Mouse (Mus musculus) hindbrain, embryonic 10.5 days (tissue): Measurements from ENCODE around the gene Ano10. TPM values are rescaled to one million over a fixed set of nuclear protein-coding genes. Genes with fewer than 3 reads are reported as not detected.
"Not testable (repeated sequence)": the region's sequence is repeated elsewhere in the genome, so short reads cannot be mapped to it uniquely, and the experiment has no call there.

Experiments used
- DNase-seq: peaks from one replicate; pipeline ENCODE4 v3.0.0-alpha.2; 2017; ENCODE audit warnings: low spot score
- H3K27ac ChIP-seq: fragments of 300-500 bp; sonication (generic); 2 replicates; pipeline ENCODE4 v1.5.1; 2016; ENCODE audit warnings: mild to moderate bottlenecking, moderate library complexity
- H3K27me3 ChIP-seq: fragments of 300-500 bp; sonication (generic); 2 replicates; pipeline ENCODE4 v1.6.1; 2016; ENCODE audit warnings: mild to moderate bottlenecking; ENCODE audit not compliant: poor library complexity, insufficient read depth, severe bottlenecking
- H3K36me3 ChIP-seq: fragments of 300-500 bp; sonication (generic); 2 replicates; pipeline ENCODE4 v1.6.1; 2016; ENCODE audit warnings: mild to moderate bottlenecking, moderate library complexity
- H3K4me1 ChIP-seq: fragments of 300-500 bp; sonication (generic); replicated peaks from 2 replicates; pipeline ENCODE4 v1.6.1; 2016; ENCODE audit warnings: mild to moderate bottlenecking
- H3K4me3 ChIP-seq: fragments of 300-500 bp; sonication (generic); 2 replicates; pipeline ENCODE4 v1.5.1; 2016; ENCODE audit warnings: mild to moderate bottlenecking, moderate library complexity
- H3K9me3 ChIP-seq: fragments of 300-500 bp; sonication (generic); 2 replicates; pipeline ENCODE4 v1.6.1; 2016; ENCODE audit warnings: mild to moderate bottlenecking, moderate library complexity
- whole genome bisulfite sequencing: fragments of 180-500 bp; shearing (Covaris S2); methylation state at CpG from one replicate; pipeline ENCODE4 v1.1.7; 2016; 5-methylcytosine and 5-hydroxymethylcytosine counted together
- polyA plus RNA-seq: library from polyadenylated mRNA; unstranded; fragments of >200 nt; fragmentation: Nextera tagmentation; extraction: Ambion mirVana; gene quantifications from 2 replicates; pipeline ENCODE4 v1.2.1, GENCODE M21; 2016

The Ano10 gene
- polyA plus RNA-seq, 1 experiment from 2014 or later, result 46.9 TPM

- H3K4me3 ChIP-seq, result no peak overlapping the region
- H3K4me1 ChIP-seq, result peaks cover 27% of the 10 kb centered on the region
- 80% methylated on average over 4 of the region's 4 CpGs for WGBS
- no peaks in the 10 kb centered on the region for H3K27me3 ChIP-seq
- H3K9me3 ChIP-seq, result no peaks in the 10 kb centered on the region
- no peak for DNase-seq
- H3K36me3 ChIP-seq, result no peaks in the 10 kb centered on the region
- H3K27ac ChIP-seq, result peak overlapping the region; percentile 18; the same call in 1 of the 2 replicates
These were observed 111.1 kb downstream of the Ano10 start for GRCm38 (mm10) chr9:122183074-122183473.

GRCm38 (mm10) chr9:122180105-122180504 is 114.1 kb downstream of the Ano10 start:
- WGBS, result 84% methylated on average over 3 of the region's 3 CpGs
- H3K27me3 ChIP-seq, result no peaks in the 10 kb centered on the region
- DNase-seq, result no peak
- H3K4me3 ChIP-seq, result no peak overlapping the region
- no peaks in the 10 kb centered on the region for H3K9me3 ChIP-seq
- H3K4me1 ChIP-seq, result peaks cover 18% of the 10 kb centered on the region
- H3K27ac ChIP-seq, result no peak overlapping the region
- H3K36me3 ChIP-seq, result peaks cover 12% of the 10 kb centered on the region

- DNase-seq, result no peak
- WGBS, result 57% methylated on average over 4 of the region's 4 CpGs
- H3K4me3 ChIP-seq, result no peak overlapping the region
- no peaks in the 10 kb centered on the region for H3K9me3 ChIP-seq
- peaks cover 19% of the 10 kb centered on the region for H3K36me3 ChIP-seq
- H3K27ac ChIP-seq, result no peak overlapping the region
- H3K4me1 ChIP-seq, result peaks cover 18% of the 10 kb centered on the region
- no peaks in the 10 kb centered on the region for H3K27me3 ChIP-seq
These were observed 115.8 kb downstream of the Ano10 start for GRCm38 (mm10) chr9:122178427-122178826.

- 84% methylated on average over 7 of the region's 7 CpGs for WGBS
- no peak overlapping the region for H3K4me3 ChIP-seq
- H3K36me3 ChIP-seq, result peaks cover 24% of the 10 kb centered on the region
- H3K27ac ChIP-seq, result no peak overlapping the region
- no peak for DNase-seq
- H3K4me1 ChIP-seq, result peaks cover 18% of the 10 kb centered on the region
- no peaks in the 10 kb centered on the region for H3K9me3 ChIP-seq
- H3K27me3 ChIP-seq, result no peaks in the 10 kb centered on the region
These were observed 116.7 kb downstream of the Ano10 start for GRCm38 (mm10) chr9:122177256-122178220.

- WGBS, result 90% methylated on average over 6 of the region's 6 CpGs
- H3K36me3 ChIP-seq, result peaks cover 39% of the 10 kb centered on the region
These were observed 119.5 kb downstream of the Ano10 start for GRCm38 (mm10) chr9:122174723-122175122.

GRCm38 (mm10) chr9:122173405-122174233 is 120.6 kb downstream of the Ano10 start:
- Histone ChIP-seq H3K36me3 (peaks cover 43% of the 10 kb centered on the region), H3K4me3 (no peak overlapping the region), H3K27ac (no peak overlapping the region), H3K4me1 (peaks cover 13% of the 10 kb centered on the region), H3K27me3 (no peaks in the 10 kb centered on the region), H3K9me3 (no peaks in the 10 kb centered on the region)
- WGBS, result 86% methylated on average over 9 of the region's 9 CpGs
- DNase-seq, result no peak

More at GRCm38 (mm10) chr9:122174723-122175122, 119.5 kb downstream of the Ano10 start:
- H3K27ac ChIP-seq, result no peak overlapping the region
- no peak overlapping the region for H3K4me3 ChIP-seq
- DNase-seq, result no peak
- no peaks in the 10 kb centered on the region for H3K9me3 ChIP-seq
- no peaks in the 10 kb centered on the region for H3K27me3 ChIP-seq
- H3K4me1 ChIP-seq, result peaks cover 21% of the 10 kb centered on the region

GRCm38 (mm10) chr9:122172612-122173186 is 121.5 kb downstream of the Ano10 start:
- H3K27me3 ChIP-seq, result no peaks in the 10 kb centered on the region
- H3K4me1 ChIP-seq, result peaks cover 4% of the 10 kb centered on the region; the same call in 1 of the 2 replicates
- H3K4me3 ChIP-seq, result no peak overlapping the region
- no peak overlapping the region for H3K27ac ChIP-seq
- no peak for DNase-seq
- peaks cover 49% of the 10 kb centered on the region for H3K36me3 ChIP-seq
- WGBS, result 87% methylated on average over 11 of the region's 11 CpGs
- H3K9me3 ChIP-seq, result no peaks in the 10 kb centered on the region

- no peak overlapping the region for H3K27ac ChIP-seq
- no peaks in the 10 kb centered on the region for H3K9me3 ChIP-seq
- no peaks in the 10 kb centered on the region for H3K27me3 ChIP-seq
- H3K36me3 ChIP-seq, result peaks cover 65% of the 10 kb centered on the region
- 93% methylated on average over 6 of the region's 6 CpGs for WGBS
- DNase-seq, result no peak
- no peak overlapping the region for H3K4me3 ChIP-seq
- peaks cover 4% of the 10 kb centered on the region; the same call in 1 of the 2 replicates for H3K4me1 ChIP-seq
These were observed 124.3 kb downstream of the Ano10 start for GRCm38 (mm10) chr9:122169901-122170300.

GRCm38 (mm10) chr9:122167719-122168118 is 126.5 kb downstream of the Ano10 start:
- not testable (repeated sequence) for H3K4me3 ChIP-seq, H3K27me3 ChIP-seq, H3K27ac ChIP-seq, H3K9me3 ChIP-seq, DNase-seq, H3K4me1 ChIP-seq
- H3K36me3 ChIP-seq, result peaks cover 73% of the 10 kb centered on the region
- 91% methylated on average over 5 of the region's 5 CpGs for WGBS

GRCm38 (mm10) chr9:122164535-122164934 is 129.7 kb downstream of the Ano10 start:
- WGBS, result 95% methylated on average over 4 of the region's 4 CpGs
- peaks cover 74% of the 10 kb centered on the region for H3K36me3 ChIP-seq
- H3K27me3 ChIP-seq, result no peaks in the 10 kb centered on the region

GRCm38 (mm10) chr9:122157079-122157441 is 137.2 kb downstream of the Ano10 start:
- 96% methylated on average over 14 of the region's 14 CpGs for WGBS
- DNase-seq, result no peak
- no peaks in the 10 kb centered on the region for H3K4me1 ChIP-seq
- no peaks in the 10 kb centered on the region; the same call in 1 of the 2 replicates for H3K9me3 ChIP-seq
- H3K27me3 ChIP-seq, result no peaks in the 10 kb centered on the region
- peaks cover 62% of the 10 kb centered on the region for H3K36me3 ChIP-seq
- H3K4me3 ChIP-seq, result no peak overlapping the region
- no peak overlapping the region for H3K27ac ChIP-seq

More at GRCm38 (mm10) chr9:122164535-122164934, 129.7 kb downstream of the Ano10 start:
- no peak overlapping the region for H3K4me3 ChIP-seq
- no peaks in the 10 kb centered on the region for H3K4me1 ChIP-seq
- no peaks in the 10 kb centered on the region for H3K9me3 ChIP-seq
- DNase-seq, result no peak
- no peak overlapping the region for H3K27ac ChIP-seq

GRCm38 (mm10) chr9:122156389-122157078 is 137.7 kb downstream of the Ano10 start:
- H3K4me1 ChIP-seq, result no peaks in the 10 kb centered on the region
- no peaks in the 10 kb centered on the region for H3K27me3 ChIP-seq
- no peak overlapping the region for H3K4me3 ChIP-seq
- WGBS, result 89% methylated on average over 5 of the region's 5 CpGs
- H3K9me3 ChIP-seq, result no peaks in the 10 kb centered on the region; the same call in 1 of the 2 replicates
- H3K36me3 ChIP-seq, result peaks cover 62% of the 10 kb centered on the region
- no peak overlapping the region for H3K27ac ChIP-seq
- DNase-seq, result no peak
